Mouse (Mus musculus): ENCODE measurements around the gene Plcb4. TPM values are rescaled to one million over a fixed set of nuclear protein-coding genes. Genes with fewer than 3 reads are reported as not detected.

Gene Plcb4
- total and polyA plus RNA-seq, 3 experiments, result not detected

DNA sequence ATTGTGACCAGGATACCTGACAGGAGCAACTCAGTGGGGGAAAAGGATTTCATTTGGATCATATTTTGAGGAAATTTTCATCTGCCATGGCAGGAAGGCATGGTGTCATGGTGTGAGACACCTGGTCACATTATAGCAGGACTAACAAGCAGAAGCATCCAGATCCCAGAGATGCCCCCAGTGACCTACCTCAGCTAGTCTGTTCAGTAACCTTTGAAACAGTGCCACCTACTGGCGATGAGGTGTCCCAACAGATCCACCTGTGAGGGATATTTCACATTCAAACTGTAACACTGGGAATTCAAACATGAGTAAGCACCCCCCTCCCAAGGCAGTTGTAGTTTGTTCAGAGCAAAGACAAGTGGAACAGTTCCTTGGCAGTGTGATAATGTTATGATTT, 289.0 kb downstream of the Plcb4 start:
- in situ Hi-C loops (cut with MboI; ENCODE audit: low pct_ligation_motif_present, low pct_unique_long_range_greater_than_20kb, low sequenced_read_pairs) (no loop called here), dilution Hi-C loops (cut with MboI; ENCODE audit: extremely low pct_ligation_motif_present, extremely low pct_unique_long_range_greater_than_20kb, low sequenced_read_pairs) (no loop called here)
- Histone ChIP-seq H3K79me2 (replicated peaks; ENCODE audit: control insufficient read depth, extremely low read depth, insufficient read depth, poor library complexity, severe bottlenecking) (no peaks in the 10 kb centered on the region), H3K36me3 (replicated peaks in 1 of 2; ENCODE audit: control insufficient read depth in 1 of 2, insufficient read depth in 1 of 2, low read length in 1 of 2) (no peaks in the 10 kb centered on the region), H3K9ac (ENCODE audit: insufficient read depth, low read depth) (no peak overlapping the region), H3K4me3 (replicated peaks in 1 of 3; ENCODE audit: low read depth in 2 of 3, low read length in 2 of 3, poor library complexity in 1 of 3) (no peak overlapping the region), H3K9me3 (replicated peaks; ENCODE audit: low read length) (peaks cover 71% of the 10 kb centered on the region), H3K4me1 (ENCODE audit: control insufficient read depth in 1 of 2, insufficient read depth in 2 of 2) (no peaks in the 10 kb centered on the region), H3K27me3 (replicated peaks) (no peaks in the 10 kb centered on the region), H3K27ac (ENCODE audit: insufficient read depth, low read depth) (no peak overlapping the region), H3K4me2 (ENCODE audit: insufficient read depth, low read depth, poor library complexity, severe bottlenecking) (no peak overlapping the region)
- DNase-seq (ENCODE audit: extremely low read depth), result no peak
- TF ChIP-seq MEF2A (IDR thresholded peaks at IDR 0.05; ENCODE audit: borderline replicate concordance, low read depth, low read length) (no peak), CHD2 (IDR thresholded peaks at IDR 0.05; ENCODE audit: low read length) (no peak), MXI1 (IDR thresholded peaks at IDR 0.05; ENCODE audit: low read depth, low read length) (no peak), IRF4 (IDR thresholded peaks at IDR 0.05; ENCODE audit: low read depth, low read length) (no peak), TBP (conservative IDR thresholded peaks at IDR 0.05; ENCODE audit: low read depth, low read length) (no peak), HCFC1 (IDR thresholded peaks at IDR 0.05; ENCODE audit: low read depth, low read length) (no peak), ZMIZ1 (IDR thresholded peaks at IDR 0.05; ENCODE audit: low read depth, low read length) (no peak), RAD21 (IDR thresholded peaks at IDR 0.05; ENCODE audit: low read depth, low read length) (no peak), MAZ (IDR thresholded peaks at IDR 0.05; ENCODE audit: low read depth, low read length) (no peak), E2F4 (IDR thresholded peaks at IDR 0.05; ENCODE audit: insufficient replicate concordance, low read depth, low read length) (no peak), ZC3H11A (IDR thresholded peaks at IDR 0.05; ENCODE audit: low read depth, low read length) (no peak), CTCF (conservative IDR thresholded peaks at IDR 0.05 in 1 of 2, IDR thresholded peaks at IDR 0.05 in 1 of 2; ENCODE audit: low read depth in 2 of 2, low read length in 2 of 2) (no peak), EP300 (IDR thresholded peaks at IDR 0.05; ENCODE audit: low read length) (no peak), POLR2AphosphoS2 (IDR thresholded peaks at IDR 0.05; ENCODE audit: low read depth, low read length) (no peak), TCF12 (IDR thresholded peaks at IDR 0.05; ENCODE audit: low read depth, low read length) (no peak)

DNA sequence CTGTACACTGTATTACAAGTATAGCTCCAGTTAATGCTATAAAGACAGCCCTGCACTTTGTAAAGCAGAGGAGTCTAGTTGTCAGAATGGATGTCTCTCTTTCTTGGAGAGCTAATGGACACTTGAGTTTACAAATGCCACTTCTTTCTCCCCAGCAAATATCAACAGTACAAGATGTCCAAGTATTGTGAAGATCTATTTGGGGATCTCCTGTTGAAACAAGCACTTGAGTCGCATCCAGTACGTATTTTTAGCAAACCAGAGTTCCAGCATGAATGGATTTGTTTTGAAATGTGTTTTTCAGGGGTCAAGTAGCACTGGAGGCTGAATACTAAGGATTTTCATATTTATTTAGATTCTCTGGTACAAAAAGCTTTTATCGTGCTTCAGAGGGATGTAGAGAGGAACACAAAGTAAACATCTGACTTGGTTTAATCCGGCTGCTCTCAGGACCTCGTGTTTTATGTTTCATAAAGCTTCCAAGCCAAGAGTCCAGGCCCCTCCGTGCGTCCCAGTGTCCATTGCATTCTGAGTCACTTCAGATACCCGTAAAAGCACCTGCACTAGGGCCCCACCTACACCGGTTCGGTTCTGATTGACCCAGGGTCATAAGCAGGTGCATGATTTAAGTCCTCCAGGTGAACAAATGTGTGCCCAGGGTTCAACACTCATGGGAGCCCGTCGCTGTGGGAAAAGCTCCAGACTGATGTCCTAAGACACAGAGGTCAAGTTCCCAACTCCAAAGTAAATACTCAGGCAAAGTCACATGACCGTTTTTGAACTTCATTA, 296.1 kb downstream of the Plcb4 start:
- H3K79me2 ChIP-seq (replicated peaks; ENCODE audit: control insufficient read depth, extremely low read depth, insufficient read depth, poor library complexity, severe bottlenecking), result no peaks in the 10 kb centered on the region
- no peak overlapping the region for H3K4me2 ChIP-seq (ENCODE audit: insufficient read depth, low read depth, poor library complexity, severe bottlenecking)
- no peak for DNase-seq (ENCODE audit: extremely low read depth)
- no peaks in the 10 kb centered on the region for H3K27me3 ChIP-seq (replicated peaks)
- dilution Hi-C loops (cut with MboI; ENCODE audit: extremely low pct_ligation_motif_present, extremely low pct_unique_long_range_greater_than_20kb, low sequenced_read_pairs), result no loop called here
- in situ Hi-C loops (cut with MboI; ENCODE audit: low pct_ligation_motif_present, low pct_unique_long_range_greater_than_20kb, low sequenced_read_pairs), result no loop called here
- H3K9ac ChIP-seq (ENCODE audit: insufficient read depth, low read depth), result no peak overlapping the region
- H3K4me1 ChIP-seq (ENCODE audit: control insufficient read depth in 1 of 2, insufficient read depth in 2 of 2), result no peaks in the 10 kb centered on the region
- H3K36me3 ChIP-seq (replicated peaks in 1 of 2; ENCODE audit: control insufficient read depth in 1 of 2, insufficient read depth in 1 of 2, low read length in 1 of 2), result no peaks in the 10 kb centered on the region
- no peak overlapping the region for H3K27ac ChIP-seq (ENCODE audit: insufficient read depth, low read depth)
- no peak for TF ChIP-seq EP300 (IDR thresholded peaks at IDR 0.05; ENCODE audit: low read length)
- TF ChIP-seq CHD1 (IDR thresholded peaks at IDR 0.05; ENCODE audit: low read depth, low read length), result no peak
- no peak for TF ChIP-seq MAX (IDR thresholded peaks at IDR 0.05; ENCODE audit: low read length)
- TF ChIP-seq HCFC1 (IDR thresholded peaks at IDR 0.05; ENCODE audit: low read depth, low read length), result no peak
- TF ChIP-seq MXI1 (IDR thresholded peaks at IDR 0.05; ENCODE audit: low read depth, low read length), result no peak
- TF ChIP-seq PAX5 (IDR thresholded peaks at IDR 0.05; ENCODE audit: low read length), result no peak
- no peak for TF ChIP-seq ZMIZ1 (IDR thresholded peaks at IDR 0.05; ENCODE audit: low read depth, low read length)
- TF ChIP-seq NELFE (IDR thresholded peaks at IDR 0.05; ENCODE audit: low read depth, low read length), result no peak
- TF ChIP-seq UBTF (IDR thresholded peaks at IDR 0.05; ENCODE audit: low read depth, low read length), result no peak
- TF ChIP-seq JUN (IDR thresholded peaks at IDR 0.05; ENCODE audit: insufficient read depth, low read depth, low read length), result no peak
- no peak for TF ChIP-seq TCF12 (IDR thresholded peaks at IDR 0.05; ENCODE audit: low read depth, low read length)
- no peak for TF ChIP-seq SIN3A (IDR thresholded peaks at IDR 0.05; ENCODE audit: low read length)
- no peak for TF ChIP-seq JUND (conservative IDR thresholded peaks at IDR 0.05; ENCODE audit: low read depth, low read length)
- no peak for TF ChIP-seq KAT2A (IDR thresholded peaks at IDR 0.05; ENCODE audit: insufficient replicate concordance, low read length)
- no peak for TF ChIP-seq IRF4 (IDR thresholded peaks at IDR 0.05; ENCODE audit: low read depth, low read length)
- TF ChIP-seq RAD21 (IDR thresholded peaks at IDR 0.05; ENCODE audit: low read depth, low read length), result no peak
- TF ChIP-seq TBP (conservative IDR thresholded peaks at IDR 0.05; ENCODE audit: low read depth, low read length), result no peak
- no peak for TF ChIP-seq ZKSCAN1 (IDR thresholded peaks at IDR 0.05; ENCODE audit: borderline replicate concordance, low read depth, low read length)
- peaks cover 77% of the 10 kb centered on the region for H3K9me3 ChIP-seq (replicated peaks; ENCODE audit: low read length)
- no peak overlapping the region for H3K4me3 ChIP-seq (replicated peaks in 1 of 3; ENCODE audit: low read depth in 2 of 3, low read length in 2 of 3, poor library complexity in 1 of 3)

All from CH12.LX (cell line).